Mouse (Mus musculus) hindbrain, embryonic 10.5 days (tissue): Measurements from ENCODE around the gene Bcor. TPM values are rescaled to one million over a fixed set of nuclear protein-coding genes. Genes with fewer than 3 reads are reported as not detected.
A peak's percentile ranks its signal among the peaks of the same experiment; 100 is the strongest.

Experiments
- DNase-seq: peaks from one replicate; pipeline ENCODE4 v3.0.0-alpha.2; 2017; ENCODE audit warnings: low spot score
- H3K27ac ChIP-seq: fragments of 300-500 bp; sonication (generic); 2 replicates; pipeline ENCODE4 v1.5.1; 2016; ENCODE audit warnings: mild to moderate bottlenecking, moderate library complexity
- H3K27me3 ChIP-seq: fragments of 300-500 bp; sonication (generic); 2 replicates; pipeline ENCODE4 v1.6.1; 2016; ENCODE audit warnings: mild to moderate bottlenecking; ENCODE audit not compliant: poor library complexity, insufficient read depth, severe bottlenecking
- H3K36me3 ChIP-seq: fragments of 300-500 bp; sonication (generic); 2 replicates; pipeline ENCODE4 v1.6.1; 2016; ENCODE audit warnings: mild to moderate bottlenecking, moderate library complexity
- H3K4me1 ChIP-seq: fragments of 300-500 bp; sonication (generic); replicated peaks from 2 replicates; pipeline ENCODE4 v1.6.1; 2016; ENCODE audit warnings: mild to moderate bottlenecking
- H3K4me3 ChIP-seq: fragments of 300-500 bp; sonication (generic); 2 replicates; pipeline ENCODE4 v1.5.1; 2016; ENCODE audit warnings: mild to moderate bottlenecking, moderate library complexity
- H3K9me3 ChIP-seq: fragments of 300-500 bp; sonication (generic); 2 replicates; pipeline ENCODE4 v1.6.1; 2016; ENCODE audit warnings: mild to moderate bottlenecking, moderate library complexity
- WGBS: fragments of 180-500 bp; shearing (Covaris S2); methylation state at CpG from one replicate; pipeline ENCODE4 v1.1.7; 2016; 5-methylcytosine and 5-hydroxymethylcytosine counted together
- polyA plus RNA-seq: library from polyadenylated mRNA; unstranded; fragments of >200 nt; fragmentation: Nextera tagmentation; extraction: Ambion mirVana; gene quantifications from 2 replicates; pipeline ENCODE4 v1.2.1, GENCODE M21; 2016

Gene Bcor
- polyA plus RNA-seq, 1 experiment from 2014 or later: 20.7 TPM

GRCm38 (mm10) chrX:12085949-12086348, 74.2 kb downstream of the Bcor start:
- Histone ChIP-seq H3K4me3 (no peak overlapping the region), H3K4me1 (peaks cover 94% of the 10 kb centered on the region), H3K9me3 (no peaks in the 10 kb centered on the region; the same call in 1 of the 2 replicates), H3K27me3 (peaks cover 100% of the 10 kb centered on the region), H3K27ac (no peak overlapping the region), H3K36me3 (no peaks in the 10 kb centered on the region)
- DNase-seq: no peak
- 10% methylated on average over 10 of the region's 10 CpGs for WGBS

GRCm38 (mm10) chrX:12085290-12085689, 74.9 kb downstream of the Bcor start:
- 8% methylated on average over 18 of the region's 18 CpGs for WGBS
- H3K36me3 ChIP-seq: no peaks in the 10 kb centered on the region
- DNase-seq: no peak
- no peak overlapping the region for H3K4me3 ChIP-seq
- no peaks in the 10 kb centered on the region; the same call in 1 of the 2 replicates for H3K9me3 ChIP-seq
- H3K27me3 ChIP-seq: peaks cover 100% of the 10 kb centered on the region
- no peak overlapping the region for H3K27ac ChIP-seq
- H3K4me1 ChIP-seq: peaks cover 90% of the 10 kb centered on the region

GRCm38 (mm10) chrX:12084698-12085097, 75.5 kb downstream of the Bcor start:
- no peak overlapping the region for H3K4me3 ChIP-seq
- H3K27me3 ChIP-seq: peaks cover 100% of the 10 kb centered on the region
- H3K36me3 ChIP-seq: no peaks in the 10 kb centered on the region
- 38% methylated on average over 4 of the region's 4 CpGs for WGBS
- H3K9me3 ChIP-seq: no peaks in the 10 kb centered on the region; the same call in 1 of the 2 replicates
- DNase-seq: no peak
- H3K27ac ChIP-seq: no peak overlapping the region
- peaks cover 84% of the 10 kb centered on the region for H3K4me1 ChIP-seq

- no peaks in the 10 kb centered on the region for H3K36me3 ChIP-seq
- H3K27me3 ChIP-seq: peaks cover 100% of the 10 kb centered on the region
- H3K4me1 ChIP-seq: peaks cover 73% of the 10 kb centered on the region
- 7% methylated on average over 10 of the region's 10 CpGs for WGBS
- no peak overlapping the region for H3K4me3 ChIP-seq
- no peak overlapping the region for H3K27ac ChIP-seq
- H3K9me3 ChIP-seq: no peaks in the 10 kb centered on the region; the same call in 1 of the 2 replicates
- no peak for DNase-seq
These were observed 76.5 kb downstream of the Bcor start for GRCm38 (mm10) chrX:12083631-12084030.

- H3K27ac ChIP-seq: no peak overlapping the region
- WGBS: 7% methylated on average over 16 of the region's 16 CpGs
- no peaks in the 10 kb centered on the region; the same call in 1 of the 2 replicates for H3K9me3 ChIP-seq
- no peaks in the 10 kb centered on the region for H3K36me3 ChIP-seq
- 0 out of 2 replicates have a peak overlapping the region, but pooled peaks have one; percentile 2 for H3K4me3 ChIP-seq
- peaks cover 100% of the 10 kb centered on the region for H3K27me3 ChIP-seq
- H3K4me1 ChIP-seq: peaks cover 67% of the 10 kb centered on the region
- no peak for DNase-seq
These were observed 77.4 kb downstream of the Bcor start for GRCm38 (mm10) chrX:12082736-12083135.

GRCm38 (mm10) chrX:12082184-12082583, 78.0 kb downstream of the Bcor start:
- Histone ChIP-seq H3K9me3 (no peaks in the 10 kb centered on the region; the same call in 1 of the 2 replicates), H3K27ac (no peak overlapping the region), H3K4me3 (no peak overlapping the region), H3K4me1 (peaks cover 67% of the 10 kb centered on the region), H3K27me3 (peaks cover 100% of the 10 kb centered on the region), H3K36me3 (no peaks in the 10 kb centered on the region)
- DNase-seq: no peak
- 14% methylated on average over 5 of the region's 5 CpGs for WGBS

GRCm38 (mm10) chrX:12081741-12082155, 78.4 kb downstream of the Bcor start:
- no peak for DNase-seq
- WGBS: 3% methylated on average over 22 of the region's 22 CpGs
- Histone ChIP-seq H3K27ac (peak overlapping the region; percentile 93; the same call in 1 of the 2 replicates), H3K36me3 (no peaks in the 10 kb centered on the region), H3K27me3 (peaks cover 100% of the 10 kb centered on the region), H3K4me1 (peaks cover 67% of the 10 kb centered on the region), H3K9me3 (no peaks in the 10 kb centered on the region; the same call in 1 of the 2 replicates), H3K4me3 (peak overlapping the region; percentile 69)

- peaks cover 67% of the 10 kb centered on the region for H3K4me1 ChIP-seq
- peak overlapping the region; percentile 93 for H3K27ac ChIP-seq
- peaks cover 100% of the 10 kb centered on the region for H3K27me3 ChIP-seq
- H3K36me3 ChIP-seq: no peaks in the 10 kb centered on the region
- DNase-seq: peak; percentile 68
- peak overlapping the region; percentile 69 for H3K4me3 ChIP-seq
- H3K9me3 ChIP-seq: no peaks in the 10 kb centered on the region; the same call in 1 of the 2 replicates
- 3% methylated on average over 61 of the region's 61 CpGs for WGBS
These were observed 79.0 kb downstream of the Bcor start for GRCm38 (mm10) chrX:12080904-12081740.

GRCm38 (mm10) chrX:12080095-12080903, 79.9 kb downstream of the Bcor start:
- peaks cover 100% of the 10 kb centered on the region for H3K27me3 ChIP-seq
- H3K4me1 ChIP-seq: peaks cover 60% of the 10 kb centered on the region

GRCm38 (mm10) chrX:12079309-12080094, 80.7 kb downstream of the Bcor start:
- Histone ChIP-seq H3K9me3 (no peaks in the 10 kb centered on the region; the same call in 1 of the 2 replicates), H3K27ac (peak overlapping the region; percentile 93), H3K4me1 (peaks cover 60% of the 10 kb centered on the region), H3K4me3 (peak overlapping the region; percentile 69), H3K27me3 (peaks cover 100% of the 10 kb centered on the region), H3K36me3 (no peaks in the 10 kb centered on the region)
- DNase-seq: peak; percentile 41
- 2% methylated on average over 75 of the region's 79 CpGs for WGBS

More at GRCm38 (mm10) chrX:12080095-12080903, 79.9 kb downstream of the Bcor start:
- Histone ChIP-seq H3K36me3 (no peaks in the 10 kb centered on the region), H3K27ac (peak overlapping the region; percentile 93), H3K4me3 (peak overlapping the region; percentile 69), H3K9me3 (no peaks in the 10 kb centered on the region; the same call in 1 of the 2 replicates)
- peak; percentile 72 for DNase-seq
- WGBS: 4% methylated on average over 80 of the region's 97 CpGs

GRCm38 (mm10) chrX:12079059-12079308, 81.2 kb downstream of the Bcor start:
- Histone ChIP-seq H3K9me3 (no peaks in the 10 kb centered on the region; the same call in 1 of the 2 replicates), H3K4me1 (peaks cover 64% of the 10 kb centered on the region), H3K27me3 (peaks cover 100% of the 10 kb centered on the region), H3K27ac (peak overlapping the region; percentile 93), H3K4me3 (peak overlapping the region; percentile 69), H3K36me3 (no peaks in the 10 kb centered on the region)
- no peak for DNase-seq
- 4% methylated on average over 27 of the region's 27 CpGs for WGBS
